Mouse (Mus musculus): ENCODE results near the gene BC048562.

GRCm38 (mm10) chr9:108456953-108457352, 20.7 kb downstream of the BC048562 start:
- TF ChIP-seq E2F4 (IDR thresholded peaks at IDR 0.05; ENCODE audit: insufficient replicate concordance, low read depth, low read length) (no peak), EP300 (IDR thresholded peaks at IDR 0.05; ENCODE audit: low read length) (no peak), CTCF (conservative IDR thresholded peaks at IDR 0.05 in 1 of 2, IDR thresholded peaks at IDR 0.05 in 1 of 2; ENCODE audit: low read depth in 2 of 2, low read length in 2 of 2) (no peak), NRF1 (IDR thresholded peaks at IDR 0.05; ENCODE audit: low read depth, low read length) (no peak), ZKSCAN1 (IDR thresholded peaks at IDR 0.05; ENCODE audit: borderline replicate concordance, low read depth, low read length) (no peak), USF1 (IDR thresholded peaks at IDR 0.05; ENCODE audit: low read depth, low read length) (no peak)

Data from CH12.LX (cell line).